Mouse (Mus musculus) testis, postnatal 10 days (tissue): ENCODE results near the gene Gm21760.
"Not testable (repeated sequence)": the region's sequence is repeated elsewhere in the genome, so short reads cannot be mapped to it uniquely, and the experiment has no call there.

Experiments used
- DNase-seq: peaks from one replicate; pipeline ENCODE4 v3.0.0; 2021; ENCODE audit warnings: low spot score

The Gm21760 gene

DNA sequence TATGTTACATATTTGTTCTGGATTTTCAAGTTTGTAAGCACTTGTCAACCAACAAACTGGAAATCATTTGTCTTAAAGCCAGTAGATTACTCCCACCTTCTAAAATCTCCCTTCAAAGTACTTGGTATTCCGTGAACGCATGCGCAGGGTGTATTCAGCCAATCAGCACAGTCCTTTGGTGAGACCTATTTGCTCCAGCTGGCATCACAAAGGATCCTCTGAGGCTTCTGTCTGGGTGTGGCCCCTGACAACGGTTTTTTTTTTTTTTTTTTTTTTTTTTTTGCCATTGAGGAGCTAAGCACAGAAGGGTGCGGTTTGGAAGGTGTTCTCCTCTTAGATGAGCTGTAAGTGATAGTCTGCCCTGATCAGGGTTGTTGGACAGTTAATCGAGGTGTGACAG lies at the start of gene Gm21760:
Gene Gm21760 (plus strand): TSS at position 301 of the 400 bp plus-strand sequence.
- DNase-seq, result not testable (repeated sequence)
